Mouse (Mus musculus) embryo, embryonic 10 days (tissue): ENCODE results near the gene Surf1.

Source experiments
- DNase-seq: peaks from one replicate; pipeline ENCODE4 v3.0.0-alpha.2; 2015; ENCODE audit warnings: low spot score

Surf1 gene

DNA sequence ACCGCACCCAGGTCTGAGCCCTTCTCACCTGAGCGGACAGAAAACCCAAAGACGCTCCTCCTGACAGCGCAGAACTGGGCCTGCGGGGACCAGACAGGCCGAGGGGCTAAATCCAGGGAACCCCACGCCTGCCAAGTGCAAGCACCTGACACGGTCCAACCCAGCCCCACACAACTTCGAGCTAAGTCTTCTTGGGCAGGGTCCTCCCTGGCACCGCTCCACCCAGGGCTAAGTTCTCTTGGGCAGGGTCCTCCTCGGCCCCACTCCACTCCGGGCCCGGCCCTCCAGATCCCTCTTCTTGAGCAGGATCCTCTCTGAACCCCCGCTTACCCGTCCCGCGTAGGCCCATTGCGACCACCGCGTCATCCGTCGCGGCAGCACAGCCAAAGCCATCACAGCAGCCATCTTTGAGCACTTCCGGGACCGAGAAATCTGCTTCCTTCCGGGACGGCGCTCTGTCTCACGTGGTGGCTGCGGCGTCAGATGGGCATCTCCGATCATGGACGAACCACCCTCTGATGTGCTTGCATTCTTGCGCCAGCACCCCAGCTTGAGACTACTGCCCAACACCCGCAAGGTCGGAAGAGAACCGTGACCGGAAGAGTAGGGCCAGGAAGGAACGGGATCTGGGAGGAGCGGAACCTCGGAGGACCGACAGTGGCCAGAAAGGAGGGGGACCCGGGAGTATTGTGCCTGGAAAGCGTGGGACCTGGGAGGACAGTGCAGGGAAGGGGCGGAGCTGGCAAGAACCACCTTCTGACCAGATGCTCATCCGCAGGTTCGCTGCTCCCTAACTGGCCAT, at the start of gene Surf1, which contains the start of gene Surf2:
Gene Surf1, minus strand, starts transcription at position 604 of the 802 bp plus-strand sequence.
Gene Surf2, plus strand, starts transcription at position 441 of the 802 bp plus-strand sequence.
- DNase-seq, result peak; percentile 91

- no peak for DNase-seq
Observed at GRCm38 (mm10) chr2:26964724-26965370, 48.5 kb upstream of the Surf1 start.

- peak; percentile 97 for DNase-seq
Observed at GRCm38 (mm10) chr2:26963923-26964723, 47.8 kb upstream of the Surf1 start, which contains the start of gene Rexo4. Gene Rexo4 (minus strand): TSS chr2:26964386.

DNA sequence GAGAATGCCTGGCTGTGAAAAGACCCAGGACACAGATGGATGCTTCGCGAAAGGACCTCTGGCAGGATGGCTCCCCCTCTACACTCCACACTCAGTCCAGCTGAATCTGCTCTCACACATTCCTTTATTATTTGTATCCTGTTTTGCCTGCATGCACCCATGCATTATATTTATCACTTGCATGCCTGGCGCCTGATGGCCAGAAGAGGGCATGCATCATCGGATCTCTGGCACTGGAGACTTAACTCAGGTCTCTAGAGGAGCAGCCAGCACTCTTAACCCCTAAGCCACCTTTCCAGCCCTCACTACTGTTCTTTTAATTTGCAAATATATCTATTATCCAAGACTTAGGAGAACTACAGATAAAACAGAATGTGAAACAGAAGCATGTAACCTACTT, 44.4 kb upstream of the Surf1 start:
- peak; percentile 16 for DNase-seq

GRCm38 (mm10) chr2:26957488-26957859, 41.1 kb upstream of the Surf1 start:
- DNase-seq, result no peak

DNA sequence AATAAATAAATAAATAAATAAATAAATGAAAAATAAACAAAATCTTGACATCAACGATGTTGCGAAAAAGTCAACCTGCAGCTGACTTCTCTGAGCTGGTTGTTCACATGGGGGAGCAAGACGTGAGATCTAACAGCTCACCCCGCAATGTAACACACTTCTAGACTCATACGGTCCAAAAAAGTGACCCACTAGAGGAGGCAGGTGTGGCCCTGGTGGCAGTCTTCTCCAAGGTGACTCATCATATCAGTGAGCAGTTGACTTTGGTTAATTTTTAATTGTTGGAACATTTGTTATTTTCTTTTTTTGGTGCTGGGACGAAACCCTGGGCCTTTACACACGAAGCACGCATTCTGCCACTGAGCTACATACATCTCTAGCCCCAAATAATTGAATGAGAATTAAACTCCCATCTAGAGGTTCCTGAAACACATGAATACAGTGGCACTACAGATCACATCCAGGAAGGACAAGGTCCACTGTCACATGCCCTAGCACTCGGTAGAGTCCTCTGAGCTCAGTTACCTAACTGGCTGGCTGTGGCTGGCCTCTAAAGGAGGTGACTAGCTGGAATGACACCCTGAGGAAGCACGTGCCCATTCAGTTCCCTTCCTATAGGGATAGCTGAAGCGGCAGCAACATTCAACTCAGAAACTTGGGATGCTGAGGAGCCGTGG, 40.6 kb upstream of the Surf1 start:
- DNase-seq, result no peak

- no peak for DNase-seq
Observed at GRCm38 (mm10) chr2:26954735-26955395, 38.5 kb upstream of the Surf1 start.

- no peak for DNase-seq
Observed at GRCm38 (mm10) chr2:26952866-26953265, 36.5 kb upstream of the Surf1 start.

GRCm38 (mm10) chr2:26952193-26952592, 35.9 kb upstream of the Surf1 start:
- no peak for DNase-seq

- no peak for DNase-seq
Observed at GRCm38 (mm10) chr2:26951346-26951905, 35.1 kb upstream of the Surf1 start.

DNA sequence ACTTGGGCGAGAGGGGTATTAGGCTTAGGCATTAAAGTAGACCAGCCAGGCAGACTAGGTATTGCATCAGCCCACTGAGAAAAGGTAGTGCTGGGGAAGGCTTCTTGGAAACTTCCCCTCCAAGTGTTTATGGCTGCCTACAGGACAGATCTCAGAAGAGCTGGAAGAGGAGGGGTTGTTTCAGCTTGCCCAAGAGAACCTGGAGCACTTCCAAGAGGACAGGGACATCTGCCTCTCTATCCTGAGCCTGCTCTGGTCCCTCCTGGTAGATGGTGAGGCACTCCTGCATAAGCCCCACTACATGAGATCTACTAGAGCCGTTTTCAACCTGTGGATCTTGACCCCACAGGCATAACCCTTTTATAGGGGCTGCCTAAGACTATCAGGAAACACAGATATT, 34.1 kb upstream of the Surf1 start:
- DNase-seq, result no peak

GRCm38 (mm10) chr2:26943253-26943652, 26.9 kb upstream of the Surf1 start:
- DNase-seq, result no peak

DNA sequence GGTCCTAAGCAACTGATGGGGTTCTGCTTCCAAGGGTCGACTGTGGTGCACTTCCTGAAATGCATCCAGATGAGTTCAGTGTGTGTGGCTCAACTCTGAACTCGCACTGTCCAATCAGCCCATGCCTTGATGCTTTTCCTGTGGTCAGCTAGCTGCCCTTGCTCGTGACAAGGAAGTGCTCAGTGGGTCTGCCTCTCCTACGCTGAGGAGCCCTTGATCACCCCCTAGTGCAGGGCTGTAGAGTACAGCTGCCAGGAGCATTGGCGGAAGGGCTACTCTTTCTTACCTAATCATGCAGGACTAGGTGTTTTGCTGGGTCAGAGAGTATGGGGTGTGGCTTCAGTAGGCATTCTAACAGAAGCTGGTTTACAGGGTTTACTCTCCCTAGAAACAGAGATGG, 25.2 kb upstream of the Surf1 start:
- no peak for DNase-seq

DNA sequence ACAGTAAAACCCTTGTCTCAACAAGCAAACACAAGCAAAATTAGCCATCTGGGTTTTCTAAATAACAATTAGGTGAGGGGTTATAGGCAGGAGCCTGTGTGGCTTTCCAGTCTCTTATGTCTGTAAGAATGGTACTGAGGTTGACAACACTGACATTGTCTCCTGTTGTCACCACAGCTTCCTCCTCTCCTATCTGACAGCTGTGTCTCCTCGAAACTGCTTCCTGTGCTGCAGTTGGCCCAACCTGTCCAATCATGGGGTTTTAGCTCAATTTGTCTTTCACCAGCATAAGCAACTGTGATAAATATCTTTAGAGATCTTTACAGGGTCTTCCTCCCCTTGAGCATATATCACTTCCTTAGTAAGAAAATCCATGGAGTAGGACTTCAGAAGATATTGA, 20.1 kb upstream of the Surf1 start:
- DNase-seq, result no peak

DNA sequence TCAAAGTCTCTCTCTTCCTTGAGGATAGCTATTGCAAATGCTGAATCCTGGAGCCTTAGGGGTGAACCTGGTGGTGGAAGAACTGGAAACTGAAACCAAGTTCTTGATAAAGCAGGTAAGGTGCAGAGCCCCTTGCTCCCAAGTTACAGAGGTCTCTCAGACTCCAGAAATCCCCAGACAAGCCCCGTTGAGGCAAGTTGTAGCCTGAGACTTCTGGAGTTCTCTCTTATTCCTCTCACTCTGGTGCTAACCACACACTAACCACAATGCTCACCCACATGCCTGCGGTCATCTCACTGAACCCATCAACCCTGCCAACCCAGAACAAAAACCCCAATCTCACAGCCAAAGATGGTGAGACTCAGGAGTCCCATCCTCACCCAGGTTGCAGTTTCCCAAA, 19.0 kb upstream of the Surf1 start:
- DNase-seq, result no peak

- DNase-seq, result peak; percentile 96
Observed at GRCm38 (mm10) chr2:26933304-26934055, 17.1 kb upstream of the Surf1 start, which contains the start of the genes Surf4 and Stkld1. Gene Surf4 (minus strand): TSS chr2:26933928. Gene Stkld1 (plus strand): TSS chr2:26934047.

- DNase-seq, result peak; percentile 22
Observed at GRCm38 (mm10) chr2:26932473-26933303, 16.4 kb upstream of the Surf1 start.

GRCm38 (mm10) chr2:26930390-26930789, 14.1 kb upstream of the Surf1 start:
- DNase-seq, result peak; percentile 79

GRCm38 (mm10) chr2:26927745-26928476, 11.6 kb upstream of the Surf1 start:
- no peak for DNase-seq
